Mouse (Mus musculus): ENCODE results near the gene Cct3.

GRCm38 (mm10) chr3:88254268-88254926 is 42.5 kb upstream of the Cct3 start, which contains the start of gene Rhbg:
- TF ChIP-seq CTCF (IDR thresholded peaks at IDR 0.05; ENCODE audit: control insufficient read depth, insufficient read depth, low read length) (no peak), POLR2A (IDR thresholded peaks at IDR 0.05; ENCODE audit: borderline replicate concordance, control insufficient read depth, low read depth, low read length) (no peak)

Data from bone marrow, adult 2 months (tissue).